Mouse (Mus musculus) left cerebral cortex, postnatal 14 days (tissue): ENCODE results near the gene Tm7sf3. TPM values are rescaled to one million over a fixed set of nuclear protein-coding genes. Genes with fewer than 3 reads are reported as not detected.

Experiments
- DNase-seq, 2 experiments: peaks; one replicate each; pipeline ENCODE4 v3.0.0; 2021 to 2022; ENCODE audit warnings: low spot score in 2 of 2, mixed read lengths in 1 of 2
- intact Hi-C: fragments of 180-260 bp; cut with DNase I; formaldehyde crosslinking; loops from one replicate; pipeline ENCODE4 v1.15.1; 2025
- long read RNA-seq, 2 experiments: library from polyadenylated mRNA; stranded (forward); transcript quantifications; one replicate each; pipeline ENCODE4 v2.0.0; 2021
- total RNA-seq, 2 experiments: library from RNA; stranded (reverse); gene quantifications; 2 replicates each; pipeline ENCODE4 v1.2.3; 2021

Gene Tm7sf3
- 10 to 100 TPM; 30.0 to 33.5 TPM for total RNA-seq
- long read RNA-seq, experiment 1, transcript Tm7sf3-201 (12 exons, 3,241 nt): major isoform, 79 of 91 reads
- long read RNA-seq, experiment 1, partial matches to known transcripts: 3 of 91 reads
- long read RNA-seq, experiment 1, other reads (novel, unspliced or antisense): 9 of 91 reads
- long read RNA-seq, experiment 2, transcript Tm7sf3-201 (12 exons, 3,241 nt): major isoform, 53 of 59 reads
- long read RNA-seq, experiment 2, partial matches to known transcripts: 2 of 59 reads
- long read RNA-seq, experiment 2, other reads (novel, unspliced or antisense): 4 of 59 reads

GRCm38 (mm10) chr6:146642276-146643183, at the start of gene Tm7sf3, which contains the start of gene Med21:
Gene Tm7sf3 (minus strand): TSS chr6:146642824.
Gene Med21 (plus strand): TSS chr6:146642547.
- intact Hi-C loops: no loop called here
- DNase-seq: peak; percentile 99

GRCm38 (mm10) chr6:146688861-146689260, 46.2 kb upstream of the Tm7sf3 start:
- no peak for DNase-seq
- intact Hi-C loops: no loop called here

GRCm38 (mm10) chr6:146688010-146688409, 45.4 kb upstream of the Tm7sf3 start:
- intact Hi-C loops: no loop called here

GRCm38 (mm10) chr6:146686463-146687196, 44.0 kb upstream of the Tm7sf3 start:
- intact Hi-C loops: no loop called here
- DNase-seq: no peak

More at GRCm38 (mm10) chr6:146688010-146688409, 45.4 kb upstream of the Tm7sf3 start:
- no peak for DNase-seq

GRCm38 (mm10) chr6:146685781-146686308, 43.2 kb upstream of the Tm7sf3 start:
- peak; percentile 13 to 18 for DNase-seq
- intact Hi-C loops: no loop called here

GRCm38 (mm10) chr6:146683881-146684280, 41.3 kb upstream of the Tm7sf3 start:
- no peak for DNase-seq
- intact Hi-C loops: no loop called here

- intact Hi-C loops: no loop called here
- DNase-seq: no peak
Observed at GRCm38 (mm10) chr6:146678136-146679070, 35.8 kb upstream of the Tm7sf3 start.

- intact Hi-C loops: no loop called here
- DNase-seq: no peak
Observed at GRCm38 (mm10) chr6:146676904-146677303, 34.3 kb upstream of the Tm7sf3 start.

GRCm38 (mm10) chr6:146674881-146675536, 32.4 kb upstream of the Tm7sf3 start:
- intact Hi-C loops: no loop called here
- DNase-seq: peak in 1 of 2 experiments; percentile 41

GRCm38 (mm10) chr6:146674420-146674819, 31.8 kb upstream of the Tm7sf3 start:
- DNase-seq: no peak
- intact Hi-C loops: no loop called here

- no peak for DNase-seq
- intact Hi-C loops: no loop called here
Observed at GRCm38 (mm10) chr6:146673696-146674095, 31.1 kb upstream of the Tm7sf3 start.

GRCm38 (mm10) chr6:146672106-146672505, 29.5 kb upstream of the Tm7sf3 start:
- DNase-seq: no peak
- intact Hi-C loops: no loop called here

GRCm38 (mm10) chr6:146670956-146671855, 28.6 kb upstream of the Tm7sf3 start:
- intact Hi-C loops: no loop called here
- DNase-seq: peak in 1 of 2 experiments; percentile 5

- no peak for DNase-seq
- intact Hi-C loops: no loop called here
Observed at GRCm38 (mm10) chr6:146668606-146669005, 26.0 kb upstream of the Tm7sf3 start.

- DNase-seq: no peak
- intact Hi-C loops: no loop called here
Observed at GRCm38 (mm10) chr6:146666811-146667210, 24.2 kb upstream of the Tm7sf3 start.

- no peak for DNase-seq
- intact Hi-C loops: no loop called here
Observed at GRCm38 (mm10) chr6:146665408-146665807, 22.8 kb upstream of the Tm7sf3 start.

- DNase-seq: no peak
- intact Hi-C loops: loop anchor here (5.0 kb wide), 1 partner anchor 97 kb away; no protein-coding TSS in a partner anchor
Observed at GRCm38 (mm10) chr6:146664917-146665316, 22.3 kb upstream of the Tm7sf3 start.
